Mouse (Mus musculus) MEL (cell line): ENCODE results near the gene Kcna6. TPM values are rescaled to one million over a fixed set of nuclear protein-coding genes. Genes with fewer than 3 reads are reported as not detected.

ENCODE experiments used
- DNase-seq: peaks from one replicate; pipeline ENCODE4 v3.0.0; 2011; ENCODE audit warnings: low read depth, low spot score
- H3K27ac ChIP-seq: 2 replicates; pipeline ENCODE4 v1.5.1; 2012; ENCODE audit warnings: low read depth, mild to moderate bottlenecking, control low read depth, low read length, moderate library complexity; ENCODE audit not compliant: control insufficient read depth
- H3K27me3 ChIP-seq, 2 experiments: fragments of 150-350 bp in 1 of 2; sonication (generic) in 1 of 2; 2 replicates each; pipeline ENCODE4 v1.6.1; 2012; ENCODE audit warnings: low read length in 2 of 2, mild to moderate bottlenecking in 2 of 2, improper control_type of control experiment in 1 of 2, moderate library complexity in 1 of 2; ENCODE audit not compliant: insufficient read depth in 2 of 2, control insufficient read depth in 1 of 2
- H3K36me3 ChIP-seq, 2 experiments: 2 replicates each; pipeline ENCODE4 v1.6.1; 2012 to 2014; ENCODE audit warnings: low read length in 2 of 2, improper control_type of control experiment in 1 of 2, inconsistent platforms in 1 of 2, mild to moderate bottlenecking in 1 of 2; ENCODE audit not compliant: insufficient read depth in 2 of 2, control insufficient read depth in 1 of 2
- H3K4me1 ChIP-seq, 2 experiments: fragments of 150-350 bp in 1 of 2; sonication (generic) in 1 of 2; 2 replicates each; pipeline ENCODE4 v1.6.1; 2012; ENCODE audit warnings: low read length in 2 of 2, improper control_type of control experiment in 1 of 2, mild to moderate bottlenecking in 1 of 2; ENCODE audit not compliant: insufficient read depth in 2 of 2, control insufficient read depth in 1 of 2
- H3K4me3 ChIP-seq, 2 experiments: fragments of 150-350 bp in 1 of 2; sonication (generic) in 1 of 2; 2 replicates each; pipeline ENCODE4 v1.5.1; 2012; ENCODE audit warnings: low read depth in 2 of 2, low read length in 2 of 2, mild to moderate bottlenecking in 2 of 2, moderate library complexity in 2 of 2, control low read depth in 1 of 2, improper control_type of control experiment in 1 of 2; ENCODE audit not compliant: control insufficient read depth in 1 of 2, insufficient read depth in 1 of 2
- H3K79me2 ChIP-seq: 2 replicates; pipeline ENCODE4 v1.6.1; 2012; ENCODE audit warnings: mild to moderate bottlenecking, low read length, moderate library complexity; ENCODE audit not compliant: control insufficient read depth, poor library complexity, insufficient read depth
- H3K9ac ChIP-seq: 2 replicates; pipeline ENCODE4 v1.6.1; 2012; ENCODE audit warnings: low read depth, mild to moderate bottlenecking, control low read depth, low read length, moderate library complexity; ENCODE audit not compliant: control insufficient read depth, poor library complexity, severe bottlenecking
- H3K9me3 ChIP-seq: fragments of 150-350 bp; sonication (generic); replicated peaks from 2 replicates; pipeline ENCODE4 v1.6.1; 2012; ENCODE audit warnings: mild to moderate bottlenecking, low read length, improper control_type of control experiment, moderate library complexity; ENCODE audit not compliant: insufficient read depth
- CHD1 ChIP-seq: IDR thresholded peaks from 2 replicates; pipeline ENCODE4 v1.6.1; 2012; ENCODE audit warnings: low read depth, mild to moderate bottlenecking, inconsistent platforms, low read length, improper control_type of control experiment
- CHD2 ChIP-seq: IDR thresholded peaks from 2 replicates; pipeline ENCODE4 v1.6.1; 2011; ENCODE audit warnings: low read length, improper control_type of control experiment
- GABPA ChIP-seq: IDR thresholded peaks from 2 replicates; pipeline ENCODE4 v1.6.1; 2012; ENCODE audit warnings: low read depth, mild to moderate bottlenecking, inconsistent platforms, low read length, improper control_type of control experiment, moderate library complexity
- GATA1 ChIP-seq: IDR thresholded peaks from 2 replicates; pipeline ENCODE4 v1.6.1; 2011; ENCODE audit warnings: low read depth, low read length, improper control_type of control experiment
- MAFK ChIP-seq: IDR thresholded peaks from 2 replicates; pipeline ENCODE4 v1.6.1; 2011; ENCODE audit warnings: low read depth, mild to moderate bottlenecking, low read length, improper control_type of control experiment, borderline replicate concordance
- MAZ ChIP-seq: IDR thresholded peaks from 2 replicates; pipeline ENCODE4 v1.6.1; 2012; ENCODE audit warnings: low read depth, mild to moderate bottlenecking, inconsistent platforms, low read length, improper control_type of control experiment
- SMC3 ChIP-seq: IDR thresholded peaks from 2 replicates; pipeline ENCODE4 v1.6.1; 2011; ENCODE audit warnings: low read depth, low read length, improper control_type of control experiment
- TAL1 ChIP-seq: IDR thresholded peaks from 2 replicates; pipeline ENCODE4 v1.6.1; 2012; ENCODE audit warnings: mild to moderate bottlenecking, inconsistent platforms, low read length, moderate library complexity, mixed read lengths
- TBP ChIP-seq: IDR thresholded peaks from 2 replicates; pipeline ENCODE4 v1.8.0; 2011; ENCODE audit warnings: low read depth, low read length, improper control_type of control experiment
- ZNF384 ChIP-seq: IDR thresholded peaks from 2 replicates; pipeline ENCODE4 v1.6.1; 2012; ENCODE audit warnings: low read depth, mild to moderate bottlenecking, inconsistent platforms, low read length, improper control_type of control experiment
- polyA plus RNA-seq, 2 experiments: library from polyadenylated mRNA; stranded (reverse) in 1 of 2; unstranded in 1 of 2; fragments of >175 nt in 1 of 2; fragments of >200 nt in 1 of 2; gene quantifications; 2 replicates each; pipeline versions ENCODE4 v1.2.1 to v1.2.4; 2012; ENCODE audit warnings: low replicate concordance in 2 of 2, low read depth in 1 of 2; ENCODE audit not compliant: insufficient read length in 2 of 2, insufficient read depth in 1 of 2, missing spikeins in 1 of 2
- total RNA-seq: library from RNA; depleted of rRNA; stranded (reverse); fragments of 300-350 nt; gene quantifications from 2 replicates; pipeline ENCODE4 v1.2.3, GENCODE M21; 2012; rRNA removed

Gene Kcna6
- total and polyA plus RNA-seq, 3 experiments, result not detected

DNA sequence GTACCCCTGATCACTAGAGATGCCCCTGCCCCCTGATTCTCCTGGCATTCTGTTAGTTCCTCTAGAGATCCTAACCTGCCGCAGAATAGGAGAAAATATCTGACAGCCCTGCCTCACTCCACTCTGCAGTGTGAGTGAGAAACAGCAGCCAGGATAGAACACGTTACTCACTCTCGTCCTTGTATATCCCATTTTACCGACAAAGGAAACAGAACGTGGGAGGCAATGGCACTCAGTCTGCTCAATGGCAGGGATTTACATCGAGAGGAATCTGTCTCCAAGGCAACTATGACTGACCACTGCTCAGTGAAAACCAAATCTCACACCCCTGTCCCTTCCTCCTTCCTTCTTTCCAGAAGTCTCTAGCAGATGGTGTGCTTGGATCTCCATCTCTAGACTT lies 74.4 kb downstream of the Kcna6 start:
- Histone ChIP-seq H3K79me2 (no peaks in the 10 kb centered on the region), H3K4me3 (no peak overlapping the region), H3K4me1 (no peaks in the 10 kb centered on the region), H3K9me3 (no peaks in the 10 kb centered on the region), H3K36me3 (no peaks in the 10 kb centered on the region), H3K9ac (no peak overlapping the region), H3K27me3 (no peaks in the 10 kb centered on the region), H3K27ac (no peak overlapping the region)
- no peak for DNase-seq
- TF ChIP-seq SMC3 (no peak), TBP (no peak), CHD2 (no peak), CHD1 (no peak), GABPA (no peak)

DNA sequence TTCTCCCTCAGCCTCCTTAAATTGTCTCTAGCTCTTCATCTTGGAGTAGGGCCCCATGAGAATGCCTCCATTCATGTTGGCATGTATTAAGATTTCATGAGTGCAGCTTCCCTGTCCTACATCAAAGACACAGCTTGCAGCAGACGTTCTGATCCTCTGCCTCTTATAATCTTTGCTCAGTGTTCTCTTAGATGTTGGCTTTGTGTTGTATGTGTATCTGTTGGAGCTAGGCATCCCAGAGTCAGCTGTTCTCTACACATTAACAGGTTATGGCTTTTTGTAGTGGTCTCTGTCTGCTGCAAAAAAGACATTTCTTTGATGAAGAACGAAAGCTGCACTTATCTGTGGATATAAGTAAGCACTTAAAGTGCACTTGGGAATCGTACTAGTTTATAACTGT lies 75.9 kb downstream of the Kcna6 start:
- no peaks in the 10 kb centered on the region for H3K27me3 ChIP-seq
- H3K4me3 ChIP-seq, result no peak overlapping the region
- H3K9me3 ChIP-seq, result no peaks in the 10 kb centered on the region
- no peak for TF ChIP-seq TAL1
- no peak for TF ChIP-seq MAFK
- no peak for TF ChIP-seq MAZ
- TF ChIP-seq GATA1, result no peak
- TF ChIP-seq ZNF384, result no peak
- DNase-seq, result no peak
- H3K9ac ChIP-seq, result no peak overlapping the region
- no peaks in the 10 kb centered on the region for H3K4me1 ChIP-seq
- no peaks in the 10 kb centered on the region for H3K36me3 ChIP-seq
- H3K79me2 ChIP-seq, result no peaks in the 10 kb centered on the region
- H3K27ac ChIP-seq, result no peak overlapping the region

Other genes starting within 250 kb of the Kcna6 start
- not detected in 2 replicates for gene Kcna5, start 205.3 kb downstream of the Kcna6 start, total RNA-seq
- gene Kcna5, start 205.3 kb downstream of the Kcna6 start, polyA plus RNA-seq, result not detected
- not detected in 2 replicates for gene Kcna1, start 94.3 kb downstream of the Kcna6 start, total RNA-seq
- not detected for gene Kcna1, start 94.3 kb downstream of the Kcna6 start, polyA plus RNA-seq
- 156 and 162 TPM in 2 replicates for gene Ndufa9, start 108.5 kb upstream of the Kcna6 start, total RNA-seq
- gene Ndufa9, start 108.5 kb upstream of the Kcna6 start, polyA plus RNA-seq, result 100 to 1,000 TPM in 1 of 2 experiments, not detected in 1; 176 TPM
- not detected in 2 replicates for gene Akap3, start 112.4 kb upstream of the Kcna6 start, total RNA-seq
- gene Akap3, start 112.4 kb upstream of the Kcna6 start, polyA plus RNA-seq, result not detected
- gene Dyrk4, start 181.2 kb upstream of the Kcna6 start, total RNA-seq, result not detected in 2 replicates
- under 1 TPM in 1 of 2 experiments, not detected in 1; 0.08 TPM for gene Dyrk4, start 181.2 kb upstream of the Kcna6 start, polyA plus RNA-seq
- 52.8 and 55.2 TPM in 2 replicates for gene Rad51ap1, start 198.9 kb upstream of the Kcna6 start, total RNA-seq
- gene Rad51ap1, start 198.9 kb upstream of the Kcna6 start, polyA plus RNA-seq, result 100 to 1,000 TPM in 1 of 2 experiments, not detected in 1; 108 TPM
- gene D6Wsu163e, start 199.3 kb upstream of the Kcna6 start, total RNA-seq, result 31.4 and 36.6 TPM in 2 replicates
- 10 to 100 TPM in 1 of 2 experiments, not detected in 1; 28.4 TPM for gene D6Wsu163e, start 199.3 kb upstream of the Kcna6 start, polyA plus RNA-seq